Mouse (Mus musculus): Measurements from ENCODE around the gene Ets2.

DNA sequence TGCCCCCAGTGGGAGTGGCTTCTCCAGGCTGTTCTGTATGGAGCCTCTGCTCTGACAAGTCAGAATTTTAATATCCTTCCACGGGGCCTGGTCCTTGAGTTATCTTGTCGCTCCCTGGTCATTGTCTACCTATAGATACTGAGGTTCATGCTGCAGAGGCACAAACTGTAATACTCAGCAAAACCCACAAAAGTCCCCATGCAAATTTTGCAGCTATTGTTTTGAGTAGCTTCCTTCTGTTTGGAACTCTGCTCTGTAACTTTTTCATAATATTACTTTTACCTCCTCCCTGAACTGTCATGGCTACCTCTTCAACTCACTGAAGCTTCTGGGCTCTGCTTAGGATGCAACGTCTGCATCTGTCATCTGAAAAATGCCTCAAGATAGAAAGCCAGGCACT is 43.8 kb downstream of the Ets2 start:
- TF ChIP-seq POLR2A (IDR thresholded peaks at IDR 0.05; ENCODE audit: extremely low read depth, insufficient read depth, low read length) (no peak), CTCF (IDR thresholded peaks at IDR 0.05; ENCODE audit: extremely low read depth, insufficient read depth, low read length) (no peak)
